Mouse (Mus musculus) limb, embryonic 14.5 days (tissue): ENCODE measurements around the gene Fam163b. TPM values are rescaled to one million over a fixed set of nuclear protein-coding genes. Genes with fewer than 3 reads are reported as not detected.

Source experiments
- ATAC-seq: fragments of 200-750 bp; cut with Nextera tagmentation; 2 replicates; pipeline ENCODE4 v1.8.0; 2017; ENCODE audit warnings: low read depth, moderate number of reproducible peaks, moderate TSS enrichment; ENCODE audit not compliant: low FRiP score
- DNase-seq: peaks from one replicate; pipeline ENCODE4 v3.0.0-alpha.2; 2015; ENCODE audit warnings: low spot score
- H3K27ac ChIP-seq: fragments of 300-500 bp; sonication (generic); replicated peaks from 2 replicates; pipeline ENCODE4 v1.5.1; 2014; ENCODE audit warnings: low read depth, mild to moderate bottlenecking, low read length, moderate library complexity, mixed read lengths
- H3K27me3 ChIP-seq: fragments of 300-500 bp; sonication (generic); 2 replicates; pipeline ENCODE4 v1.6.1; 2014; ENCODE audit warnings: low read length, mixed read lengths; ENCODE audit not compliant: control insufficient read depth, insufficient read depth
- H3K36me3 ChIP-seq: fragments of 300-500 bp; sonication (generic); 2 replicates; pipeline ENCODE4 v1.6.1; 2014; ENCODE audit warnings: mild to moderate bottlenecking, low read length, moderate library complexity, mixed read lengths; ENCODE audit not compliant: control insufficient read depth, insufficient read depth
- H3K4me1 ChIP-seq: fragments of 300-500 bp; sonication (generic); 2 replicates; pipeline ENCODE4 v1.6.1; 2014; ENCODE audit warnings: antibody characterized with exemption, low read length, mixed read lengths; ENCODE audit not compliant: control insufficient read depth, insufficient read depth
- H3K4me2 ChIP-seq: fragments of 300-500 bp; sonication (generic); replicated peaks from 2 replicates; pipeline ENCODE4 v1.6.1; 2014; ENCODE audit warnings: low read depth, mild to moderate bottlenecking, low read length, moderate library complexity; ENCODE audit not compliant: severe bottlenecking
- H3K4me3 ChIP-seq: fragments of 300-500 bp; sonication (generic); replicated peaks from 2 replicates; pipeline ENCODE4 v1.5.1; 2014; ENCODE audit warnings: low read length
- H3K9ac ChIP-seq: fragments of 300-500 bp; sonication (generic); 2 replicates; pipeline ENCODE4 v1.6.1; 2014; ENCODE audit warnings: mild to moderate bottlenecking, low read depth, low read length, moderate library complexity; ENCODE audit not compliant: severe bottlenecking
- H3K9me3 ChIP-seq: fragments of 300-500 bp; sonication (generic); 2 replicates; pipeline ENCODE4 v1.6.1; 2016; ENCODE audit warnings: low read length; ENCODE audit not compliant: control insufficient read depth
- POLR2A ChIP-seq: fragments of 200-500 bp; IDR thresholded peaks from 2 replicates; pipeline ENCODE4 v1.8.0; 2012; ENCODE audit warnings: inconsistent platforms, mild to moderate bottlenecking, moderate library complexity, borderline replicate concordance; ENCODE audit not compliant: insufficient read depth, insufficient read length; ENCODE audit errors: extremely low read depth
- WGBS: fragments of 180-500 bp; shearing (Covaris S2); extraction: QIAGEN DNeasy Blood & Tissue Kit; methylation state at CpG from one replicate; pipeline ENCODE4 v1.1.7; 2014; 5-methylcytosine and 5-hydroxymethylcytosine counted together
- polyA plus RNA-seq, 2 experiments: library from polyadenylated mRNA; depleted of rRNA in 1 of 2; stranded (reverse) in 1 of 2; unstranded in 1 of 2; fragments of >200 nt; fragmentation: Nextera tagmentation in 1 of 2; extraction: Ambion mirVana in 1 of 2; gene quantifications; 2 replicates each; pipeline versions ENCODE4 v1.2.1 to v1.2.3; 2012 to 2014

The Fam163b gene
- polyA plus RNA-seq, 2 experiments = 0.30 to 0.68 TPM

GRCm38 (mm10) chr2:27103554-27103953, 38.7 kb downstream of the Fam163b start:
- H3K36me3 ChIP-seq = no peaks in the 10 kb centered on the region
- H3K4me1 ChIP-seq = peaks cover 1% of the 10 kb centered on the region; the same call in 1 of the 2 replicates
- H3K4me3 ChIP-seq = no peak overlapping the region
- H3K27ac ChIP-seq = no peak overlapping the region
- H3K9ac ChIP-seq = no peak overlapping the region
- no peaks in the 10 kb centered on the region for H3K9me3 ChIP-seq
- TF ChIP-seq POLR2A = no peak
- 71% methylated on average over 7 of the region's 7 CpGs for WGBS
- H3K4me2 ChIP-seq = no peak overlapping the region
- no peaks in the 10 kb centered on the region for H3K27me3 ChIP-seq
- no peak for DNase-seq
- ATAC-seq = no peak

GRCm38 (mm10) chr2:27097776-27098175, 44.5 kb downstream of the Fam163b start:
- no peak for TF ChIP-seq POLR2A
- Histone ChIP-seq H3K4me2 (no peak overlapping the region), H3K4me1 (peaks cover 19% of the 10 kb centered on the region), H3K36me3 (no peaks in the 10 kb centered on the region), H3K9ac (peak overlapping the region; percentile 7; the same call in 1 of the 2 replicates), H3K9me3 (no peaks in the 10 kb centered on the region), H3K4me3 (no peak overlapping the region), H3K27ac (no peak overlapping the region), H3K27me3 (no peaks in the 10 kb centered on the region)
- ATAC-seq (peak; percentile 72; the same call in 1 of the 2 replicates), DNase-seq (peak; percentile 87)
- WGBS = 9% methylated on average over 6 of the region's 6 CpGs

GRCm38 (mm10) chr2:27097241-27097656, 45.0 kb downstream of the Fam163b start:
- peaks cover 19% of the 10 kb centered on the region for H3K4me1 ChIP-seq
- TF ChIP-seq POLR2A = no peak
- peak overlapping the region; percentile 4; the same call in 1 of the 2 replicates for H3K9ac ChIP-seq
- no peak overlapping the region for H3K27ac ChIP-seq
- no peak overlapping the region for H3K4me2 ChIP-seq
- no peak overlapping the region for H3K4me3 ChIP-seq
- H3K27me3 ChIP-seq = no peaks in the 10 kb centered on the region
- DNase-seq = no peak
- no peaks in the 10 kb centered on the region for H3K36me3 ChIP-seq
- no peaks in the 10 kb centered on the region for H3K9me3 ChIP-seq
- no peak for ATAC-seq
- WGBS = 68% methylated on average over 6 of the region's 6 CpGs

- H3K4me3 ChIP-seq = no peak overlapping the region
- H3K9me3 ChIP-seq = no peaks in the 10 kb centered on the region
- H3K4me2 ChIP-seq = no peak overlapping the region
- no peak overlapping the region for H3K9ac ChIP-seq
- DNase-seq (no peak), ATAC-seq (no peak)
- 50% methylated on average over 13 of the region's 13 CpGs for WGBS
- no peak for TF ChIP-seq POLR2A
- H3K36me3 ChIP-seq = no peaks in the 10 kb centered on the region
- H3K27ac ChIP-seq = no peak overlapping the region
- H3K4me1 ChIP-seq = peaks cover 19% of the 10 kb centered on the region
- H3K27me3 ChIP-seq = no peaks in the 10 kb centered on the region
Observed at GRCm38 (mm10) chr2:27096341-27096981, 45.8 kb downstream of the Fam163b start.

- WGBS = 92% methylated on average over 7 of the region's 7 CpGs
- ATAC-seq (no peak), DNase-seq (no peak)
- Histone ChIP-seq H3K27me3 (no peaks in the 10 kb centered on the region), H3K4me3 (no peak overlapping the region), H3K9ac (no peak overlapping the region), H3K4me1 (peaks cover 19% of the 10 kb centered on the region), H3K27ac (no peak overlapping the region), H3K36me3 (no peaks in the 10 kb centered on the region), H3K9me3 (no peaks in the 10 kb centered on the region), H3K4me2 (no peak overlapping the region)
- TF ChIP-seq POLR2A = no peak
Observed at GRCm38 (mm10) chr2:27095178-27095577, 47.1 kb downstream of the Fam163b start.
